Mouse (Mus musculus) liver, embryonic 15.5 days (tissue): Measurements from ENCODE around the gene Lmtk3. TPM values are rescaled to one million over a fixed set of nuclear protein-coding genes. Genes with fewer than 3 reads are reported as not detected.

Source experiments
- ATAC-seq: fragments of 200-750 bp; cut with Nextera tagmentation; 2 replicates; pipeline ENCODE4 v1.8.0; 2017; ENCODE audit warnings: moderate number of reproducible peaks, mild to moderate bottlenecking, moderate library complexity; ENCODE audit not compliant: insufficient read depth
- H3K27ac ChIP-seq: fragments of 300-500 bp; sonication (generic); replicated peaks from 2 replicates; pipeline ENCODE4 v1.5.1; 2015; ENCODE audit warnings: mild to moderate bottlenecking, inconsistent platforms
- H3K27me3 ChIP-seq: fragments of 300-500 bp; sonication (generic); 2 replicates; pipeline ENCODE4 v1.6.1; 2015; ENCODE audit warnings: mild to moderate bottlenecking, inconsistent platforms
- H3K36me3 ChIP-seq: fragments of 300-500 bp; sonication (generic); replicated peaks from 2 replicates; pipeline ENCODE4 v1.6.1; 2015; ENCODE audit warnings: moderate library complexity, mild to moderate bottlenecking, inconsistent platforms
- H3K4me1 ChIP-seq: fragments of 300-500 bp; sonication (generic); replicated peaks from 2 replicates; pipeline ENCODE4 v1.6.1; 2015; ENCODE audit warnings: inconsistent platforms
- H3K4me2 ChIP-seq: fragments of 300-500 bp; sonication (generic); 2 replicates; pipeline ENCODE4 v1.6.1; 2015; ENCODE audit warnings: moderate library complexity, mild to moderate bottlenecking, inconsistent platforms
- H3K4me3 ChIP-seq: fragments of 300-500 bp; sonication (generic); replicated peaks from 2 replicates; pipeline ENCODE4 v1.5.1; 2015; ENCODE audit warnings: mild to moderate bottlenecking, inconsistent platforms
- H3K9ac ChIP-seq: fragments of 300-500 bp; sonication (generic); 2 replicates; pipeline ENCODE4 v1.6.1; 2015; ENCODE audit warnings: moderate library complexity, mild to moderate bottlenecking, inconsistent platforms
- H3K9me3 ChIP-seq: fragments of 300-500 bp; sonication (generic); replicated peaks from 2 replicates; pipeline ENCODE4 v1.6.1; 2016; ENCODE audit warnings: inconsistent platforms
- WGBS: fragments of 180-500 bp; shearing (Covaris S2); methylation state at CpG from one replicate; pipeline ENCODE4 v1.1.7; 2015; ENCODE audit warnings: mixed read lengths; ENCODE audit not compliant: insufficient replicate concordance; 5-methylcytosine and 5-hydroxymethylcytosine counted together
- polyA plus RNA-seq: library from polyadenylated mRNA; unstranded; fragments of >200 nt; fragmentation: Nextera tagmentation; extraction: Ambion mirVana; gene quantifications from 2 replicates; pipeline ENCODE4 v1.2.1, GENCODE M21; 2015

The Lmtk3 gene
- polyA plus RNA-seq, 1 experiment from 2014 or later = not detected

DNA sequence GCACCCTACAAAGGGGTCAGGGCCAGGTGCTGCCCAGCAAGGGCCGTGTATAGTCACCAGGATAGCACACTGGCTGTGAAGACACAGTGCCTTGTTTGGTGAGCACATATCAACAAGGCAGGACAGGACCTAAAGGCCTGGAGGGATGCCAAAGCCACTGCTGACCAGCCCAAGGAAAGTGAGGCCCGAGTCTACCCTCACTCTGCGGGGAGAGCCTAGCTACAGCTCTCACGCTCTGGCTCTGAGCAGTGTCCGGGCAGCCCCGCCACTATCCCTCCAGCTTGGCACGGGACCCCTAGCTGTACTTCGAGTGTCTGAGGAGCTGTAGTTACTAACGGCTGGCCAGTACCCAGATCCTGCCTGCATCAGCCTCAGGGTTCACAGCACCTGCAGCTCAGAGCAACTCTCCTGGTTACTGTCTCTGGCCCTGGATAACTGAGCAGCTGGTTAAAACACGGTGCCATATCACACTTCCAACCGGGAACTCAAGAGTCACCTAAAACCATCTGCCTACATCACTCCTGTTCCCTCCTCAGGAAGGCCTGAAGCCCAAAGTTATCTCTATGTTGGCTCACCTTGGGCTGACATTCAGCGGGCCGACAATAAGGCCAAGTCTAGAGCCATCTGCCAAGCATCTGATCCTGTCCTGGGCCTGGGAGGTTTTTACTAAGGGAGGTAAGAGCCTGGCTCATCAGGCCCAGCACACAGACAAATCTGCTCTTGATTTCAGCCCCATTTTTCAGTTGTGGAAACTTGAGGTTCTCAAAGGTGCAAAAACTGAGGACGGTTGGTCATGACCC, 25.9 kb downstream of the Lmtk3 start:
- no peak overlapping the region for H3K9ac ChIP-seq
- H3K9me3 ChIP-seq = no peaks in the 10 kb centered on the region
- no peak for ATAC-seq
- no peak overlapping the region for H3K27ac ChIP-seq
- H3K36me3 ChIP-seq = peaks cover 65% of the 10 kb centered on the region
- H3K4me1 ChIP-seq = peaks cover 21% of the 10 kb centered on the region
- WGBS = 83% methylated on average over 14 of the region's 14 CpGs
- H3K27me3 ChIP-seq = no peaks in the 10 kb centered on the region
- H3K4me2 ChIP-seq = no peak overlapping the region
- no peak overlapping the region for H3K4me3 ChIP-seq

DNA sequence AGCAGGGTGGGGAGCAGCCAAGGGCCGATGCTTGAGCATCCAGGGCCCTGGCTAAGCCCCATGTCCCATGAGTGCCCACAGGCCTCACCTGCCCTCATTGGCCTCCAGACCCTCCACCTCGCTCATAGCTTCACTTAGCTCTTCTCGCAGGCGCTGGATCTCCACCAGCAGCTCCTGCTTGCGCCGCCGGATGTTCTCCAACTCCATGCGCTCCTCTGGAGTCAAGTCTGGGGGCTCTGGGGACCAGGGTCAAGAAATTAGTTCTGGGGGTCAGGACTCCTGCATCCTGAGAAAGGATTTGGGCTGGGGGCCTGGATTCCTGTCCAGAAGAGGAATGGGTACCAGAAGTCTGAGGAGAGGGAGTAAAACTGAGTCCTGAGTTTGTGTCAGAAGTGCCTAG, 29.4 kb downstream of the Lmtk3 start:
- H3K27ac ChIP-seq = no peak overlapping the region
- peak overlapping the region; percentile 96 for H3K4me3 ChIP-seq
- no peak for ATAC-seq
- H3K27me3 ChIP-seq = no peaks in the 10 kb centered on the region
- peaks cover 31% of the 10 kb centered on the region for H3K4me1 ChIP-seq
- peaks cover 52% of the 10 kb centered on the region for H3K36me3 ChIP-seq
- H3K9me3 ChIP-seq = no peaks in the 10 kb centered on the region
- peak overlapping the region; percentile 96; the same call in 1 of the 2 replicates for H3K9ac ChIP-seq
- WGBS = 91% methylated on average over 8 of the region's 8 CpGs
- H3K4me2 ChIP-seq = peak overlapping the region; percentile 92

DNA sequence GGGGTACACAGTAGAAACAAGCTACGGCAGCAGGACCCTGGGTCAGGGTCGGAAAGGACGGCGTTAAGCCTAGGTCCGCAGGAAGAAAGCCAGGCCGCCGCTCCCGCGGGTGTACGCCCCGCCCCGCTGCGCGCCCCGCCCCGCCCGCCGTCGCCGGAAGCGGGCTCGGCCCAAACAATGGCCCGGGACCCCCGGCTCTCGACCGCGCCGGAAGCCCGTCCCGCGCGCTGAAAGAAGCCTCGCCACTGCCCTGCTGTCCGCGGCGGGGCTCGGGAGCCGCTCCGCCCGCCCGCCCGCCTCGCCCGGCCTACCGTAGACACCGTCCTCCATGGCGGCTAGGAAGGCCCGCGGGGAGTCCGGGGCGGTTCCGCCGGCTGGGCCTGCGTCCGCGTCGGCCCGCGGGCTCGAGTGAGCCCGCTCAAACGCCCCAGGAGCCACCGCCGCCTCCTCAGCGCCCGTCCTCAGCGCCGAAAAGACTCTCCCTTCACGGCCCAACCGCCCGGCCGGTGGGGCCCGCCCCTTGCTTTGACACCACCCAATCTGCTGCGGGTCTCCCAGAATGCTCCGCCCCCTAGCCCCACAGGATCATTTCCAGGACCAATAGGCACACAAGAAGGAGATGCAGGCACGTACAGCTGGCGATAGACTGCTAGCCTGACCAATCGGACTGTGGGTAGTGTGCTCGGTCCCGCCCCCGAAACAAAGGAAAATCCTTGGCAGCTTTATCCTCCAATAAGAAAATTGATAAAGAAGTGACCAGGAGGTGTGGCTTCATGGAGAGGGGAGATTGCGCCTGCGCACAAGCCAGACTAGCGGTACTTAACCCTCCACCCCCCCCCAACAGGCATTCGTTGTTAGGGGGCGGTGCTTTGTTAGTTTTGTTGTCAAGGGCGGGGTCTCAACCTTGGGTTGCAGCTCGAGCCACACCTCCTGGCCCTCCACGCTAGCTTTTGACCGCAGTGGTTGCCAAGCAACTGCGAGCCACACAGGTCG, 30.5 kb downstream of the Lmtk3 start, which contains the start of gene Cyth2:
Gene Cyth2, minus strand, starts transcription at position 795 of the 993 bp plus-strand sequence.
- Histone ChIP-seq H3K9me3 (no peaks in the 10 kb centered on the region), H3K4me1 (peaks cover 31% of the 10 kb centered on the region), H3K9ac (peak within 1 kb of the TSS; percentile 96), H3K27ac (peak within 1 kb of the TSS; percentile 97), H3K36me3 (peaks cover 41% of the 10 kb centered on the region), H3K27me3 (peaks cover 10% of the 10 kb centered on the region; the same call in 1 of the 2 replicates), H3K4me2 (peak within 1 kb of the TSS; percentile 92), H3K4me3 (peak within 1 kb of the TSS; percentile 96)
- ATAC-seq = peak; percentile 99
- under 1% methylated on average over 90 of the region's 92 CpGs for WGBS

DNA sequence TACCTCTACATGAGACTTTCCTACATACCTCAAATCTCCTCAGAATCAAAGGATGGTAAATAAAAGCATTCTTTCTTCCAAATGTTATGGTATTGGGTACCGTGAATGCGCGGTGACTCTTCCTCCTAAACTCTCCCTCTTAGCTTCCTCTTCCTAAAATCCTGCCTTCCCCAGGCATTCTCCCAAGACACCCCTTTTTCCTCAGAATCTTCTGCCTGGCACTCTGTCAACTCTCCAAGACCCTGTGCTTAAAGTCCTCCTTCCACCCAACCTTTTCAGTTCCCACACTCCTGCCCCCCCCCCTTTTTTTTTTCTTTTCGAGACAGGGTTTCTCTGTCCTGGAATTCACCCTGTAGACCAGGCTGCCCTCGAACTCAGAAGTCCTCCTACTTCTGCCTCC, 31.3 kb downstream of the Lmtk3 start:
- Histone ChIP-seq H3K9ac (no peak overlapping the region), H3K4me3 (peak overlapping the region; percentile 96)

DNA sequence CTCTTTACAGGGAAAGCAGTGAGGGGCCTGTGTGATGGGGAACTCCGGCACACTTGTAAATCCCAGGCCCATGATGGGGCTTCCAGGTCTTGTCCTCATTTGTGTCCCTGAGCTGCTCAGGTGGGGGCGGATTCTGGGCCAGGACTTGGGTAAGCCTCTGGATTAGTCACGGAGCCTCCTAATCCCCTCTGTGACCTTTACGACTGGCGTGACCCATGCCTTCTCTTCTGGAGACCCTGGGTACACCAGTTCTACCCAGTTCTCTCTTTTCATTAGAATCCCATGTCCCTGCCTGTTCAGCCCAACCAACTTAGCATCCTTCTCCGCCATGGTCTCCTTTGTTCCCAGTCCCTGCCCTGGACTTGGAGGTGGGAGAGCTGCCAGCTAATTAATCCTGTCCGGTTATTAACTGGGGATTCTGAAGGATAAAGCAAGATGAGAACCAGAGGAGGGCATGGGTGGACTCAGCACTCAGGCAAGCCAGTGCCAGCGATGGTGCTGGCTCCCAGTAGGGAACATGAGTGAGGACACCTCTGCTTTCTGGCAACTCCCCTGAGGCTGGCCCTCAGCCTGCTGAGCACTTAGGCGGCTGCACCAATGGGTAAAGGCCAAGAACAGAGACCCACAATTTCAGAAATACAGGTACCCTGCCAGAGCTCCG, 31.9 kb downstream of the Lmtk3 start:
- ATAC-seq = no peak
- Histone ChIP-seq H3K9me3 (no peaks in the 10 kb centered on the region), H3K27ac (no peak overlapping the region), H3K4me1 (peaks cover 31% of the 10 kb centered on the region), H3K4me3 (peak overlapping the region; percentile 96; the same call in 1 of the 2 replicates), H3K27me3 (peaks cover 19% of the 10 kb centered on the region), H3K4me2 (peak overlapping the region; percentile 92), H3K9ac (no peak overlapping the region), H3K36me3 (peaks cover 27% of the 10 kb centered on the region)
- 74% methylated on average over 10 of the region's 10 CpGs for WGBS

More for the DNA sequence above, 31.3 kb downstream of the Lmtk3 start:
- Histone ChIP-seq H3K27ac (no peak overlapping the region), H3K27me3 (peaks cover 13% of the 10 kb centered on the region), H3K36me3 (peaks cover 33% of the 10 kb centered on the region), H3K4me1 (peaks cover 31% of the 10 kb centered on the region), H3K9me3 (no peaks in the 10 kb centered on the region), H3K4me2 (peak overlapping the region; percentile 92)
- ATAC-seq = no peak
- 7% methylated on average over 5 of the region's 5 CpGs for WGBS

DNA sequence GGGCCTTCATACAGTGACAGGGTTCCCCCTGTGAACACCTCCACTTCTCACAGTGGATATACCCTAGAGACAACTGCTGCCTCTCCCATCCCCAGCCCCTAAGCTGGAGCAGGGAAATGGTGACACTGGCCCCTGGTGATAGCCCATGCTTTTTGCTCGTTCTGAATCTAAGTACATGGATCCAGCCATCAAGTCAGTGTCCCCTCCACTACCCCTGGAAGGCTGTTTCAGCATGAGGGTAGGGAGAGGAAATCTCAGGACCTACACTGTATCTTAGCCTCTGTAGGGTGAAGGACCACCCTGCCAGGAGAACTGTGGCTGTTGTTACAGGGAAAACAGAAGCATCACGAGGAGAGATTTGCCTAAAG, 32.4 kb downstream of the Lmtk3 start:
- H3K27ac ChIP-seq = no peak overlapping the region

DNA sequence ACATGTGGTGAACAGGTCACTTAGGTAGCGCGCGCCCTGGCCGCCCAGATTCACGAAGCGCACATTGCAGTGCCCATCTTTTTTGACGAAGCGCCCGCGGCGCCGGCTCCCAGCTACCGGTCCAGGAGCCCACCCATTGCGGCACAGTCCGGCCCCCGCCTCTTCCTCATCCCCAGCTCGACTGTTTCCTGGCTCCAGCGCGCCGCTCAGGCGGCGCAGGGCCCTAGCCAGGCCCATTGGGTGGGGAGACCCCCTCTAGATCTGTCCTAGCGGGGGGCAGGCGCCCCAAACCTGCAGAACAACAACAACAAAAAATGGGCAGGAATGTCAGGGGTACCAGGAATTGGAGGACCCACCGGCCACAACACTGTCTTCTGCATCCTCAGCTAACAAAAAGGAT, 36.3 kb downstream of the Lmtk3 start:
- Histone ChIP-seq H3K27ac (no peak overlapping the region), H3K9me3 (no peaks in the 10 kb centered on the region), H3K27me3 (peaks cover 21% of the 10 kb centered on the region), H3K9ac (no peak overlapping the region), H3K4me3 (no peak overlapping the region), H3K4me1 (peaks cover 6% of the 10 kb centered on the region), H3K4me2 (peak overlapping the region; percentile 18; the same call in 1 of the 2 replicates), H3K36me3 (peaks cover 12% of the 10 kb centered on the region)
- WGBS = 14% methylated on average over 25 of the region's 25 CpGs
- ATAC-seq = no peak

More for the DNA sequence above, 32.4 kb downstream of the Lmtk3 start:
- WGBS = 51% methylated on average over 2 of the region's 2 CpGs
- Histone ChIP-seq H3K4me2 (no peak overlapping the region), H3K9me3 (no peaks in the 10 kb centered on the region), H3K4me3 (no peak overlapping the region), H3K27me3 (peaks cover 21% of the 10 kb centered on the region), H3K9ac (no peak overlapping the region), H3K4me1 (peaks cover 31% of the 10 kb centered on the region), H3K36me3 (peaks cover 22% of the 10 kb centered on the region)
- ATAC-seq = no peak

DNA sequence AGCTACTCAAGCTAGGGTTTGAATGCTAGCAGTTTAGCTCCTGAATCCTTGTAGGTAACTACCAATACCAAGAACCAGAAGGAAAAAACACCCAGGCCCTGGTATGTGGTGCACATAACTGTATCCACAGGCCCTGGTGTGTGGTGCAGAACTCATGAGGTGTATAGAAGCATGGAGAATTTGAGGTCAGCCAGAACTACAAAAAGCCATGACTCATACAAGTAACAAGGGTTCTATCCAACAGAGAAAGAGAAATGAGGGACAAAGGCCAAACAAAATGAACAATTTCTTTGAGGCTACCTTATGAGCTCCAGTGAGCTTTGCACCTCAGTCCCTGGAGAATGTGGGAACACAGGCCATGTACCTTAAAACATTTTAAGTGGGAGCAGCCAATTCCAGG, 37.4 kb downstream of the Lmtk3 start:
- ATAC-seq = no peak

DNA sequence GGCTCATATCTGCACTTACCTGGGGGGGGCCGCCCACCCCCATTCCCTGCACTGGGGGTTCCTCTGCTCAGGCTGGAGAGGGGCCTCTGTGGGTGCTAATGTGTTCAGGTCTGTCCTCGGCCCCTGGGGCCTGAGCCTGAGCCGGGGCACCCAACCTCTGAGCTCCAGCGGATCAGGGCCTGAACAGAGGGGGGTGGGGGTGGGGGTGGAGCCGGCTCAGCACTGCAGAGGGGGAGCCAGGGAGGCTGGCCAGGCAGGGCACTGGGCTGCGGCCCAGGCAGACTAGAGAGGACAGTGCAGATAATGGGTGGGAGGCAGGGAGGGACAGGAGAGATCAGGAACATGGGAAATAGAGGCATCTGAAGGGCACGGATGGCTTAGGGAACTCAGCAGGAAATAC, 41.1 kb downstream of the Lmtk3 start, which contains the start of gene Kcnj14:
Gene Kcnj14, minus strand, starts transcription at position 185 of the 400 bp plus-strand sequence.
- H3K4me2 ChIP-seq = no peak within 1 kb of the TSS
- 57% methylated on average over 7 of the region's 7 CpGs for WGBS
- peaks cover 10% of the 10 kb centered on the region for H3K27me3 ChIP-seq
- H3K9me3 ChIP-seq = no peaks in the 10 kb centered on the region
- H3K36me3 ChIP-seq = peaks cover 50% of the 10 kb centered on the region
- H3K9ac ChIP-seq = no peak within 1 kb of the TSS
- peaks cover 4% of the 10 kb centered on the region for H3K4me1 ChIP-seq
- no peak within 1 kb of the TSS for H3K4me3 ChIP-seq
- no peak for ATAC-seq
- no peak within 1 kb of the TSS for H3K27ac ChIP-seq

More for the DNA sequence above, 37.4 kb downstream of the Lmtk3 start:
- no peak overlapping the region for H3K4me3 ChIP-seq
- H3K27me3 ChIP-seq = peaks cover 21% of the 10 kb centered on the region
- no peak overlapping the region for H3K9ac ChIP-seq
- H3K4me1 ChIP-seq = no peaks in the 10 kb centered on the region
- H3K9me3 ChIP-seq = no peaks in the 10 kb centered on the region
- no peak overlapping the region for H3K4me2 ChIP-seq
- H3K36me3 ChIP-seq = peaks cover 23% of the 10 kb centered on the region
- no peak overlapping the region for H3K27ac ChIP-seq

DNA sequence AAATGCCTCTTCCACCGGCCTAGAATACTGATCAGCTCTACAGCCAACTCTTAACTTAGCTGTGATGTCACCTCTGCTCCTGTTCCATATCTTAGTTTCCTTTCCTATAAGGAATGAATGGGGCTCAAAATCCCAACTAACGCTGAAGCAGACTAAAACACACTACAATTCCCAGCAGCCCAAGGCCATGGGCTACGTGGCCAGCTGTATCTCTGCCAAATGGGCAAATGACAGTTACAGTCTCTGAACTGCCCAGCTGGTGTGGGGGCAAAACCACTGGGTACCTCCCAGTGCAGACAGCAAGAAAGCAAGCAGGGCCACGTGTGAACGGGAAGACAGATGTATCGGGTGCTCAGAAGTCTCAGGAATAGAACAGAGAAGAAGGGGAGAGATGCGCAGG, 43.1 kb downstream of the Lmtk3 start:
- H3K9me3 ChIP-seq = no peaks in the 10 kb centered on the region
- no peak overlapping the region for H3K4me2 ChIP-seq
- ATAC-seq = no peak
- peaks cover 50% of the 10 kb centered on the region for H3K36me3 ChIP-seq
- peaks cover 20% of the 10 kb centered on the region for H3K4me1 ChIP-seq
- no peak overlapping the region for H3K9ac ChIP-seq
- H3K27me3 ChIP-seq = peaks cover 9% of the 10 kb centered on the region
- H3K27ac ChIP-seq = no peak overlapping the region
- whole genome bisulfite sequencing = 71% methylated on average over 7 of the region's 7 CpGs
- H3K4me3 ChIP-seq = no peak overlapping the region
